Mouse (Mus musculus) effector memory CD4-positive, alpha-beta T cell, adult 5 months (primary cell): Measurements from ENCODE around the gene Slc35d1. TPM values are rescaled to one million over a fixed set of nuclear protein-coding genes. Genes with fewer than 3 reads are reported as not detected.

Source experiments
- polyA plus RNA-seq: library from polyadenylated mRNA; unstranded; fragments of 100-300 nt; shearing (Covaris generic); gene quantifications from one replicate; pipeline ENCODE4 v1.2.1, GENCODE M21; 2017

Gene Slc35d1
- 39.3 TPM for polyA plus RNA-seq

GRCm38 (mm10) chr4:103214925-103215820 is at the start of gene Slc35d1:
Gene Slc35d1, minus strand, starts transcription at chr4:103215164.

Other genes with a start within 250 kb of the Slc35d1 start
- 1.0 TPM for gene Tctex1d1, start 236.6 kb downstream of the Slc35d1 start, polyA plus RNA-seq
- gene Insl5, start 188.3 kb downstream of the Slc35d1 start, polyA plus RNA-seq, result not detected
- gene Mier1, start 100.8 kb downstream of the Slc35d1 start, polyA plus RNA-seq, result 71.8 TPM
- gene Wdr78, start 100.6 kb downstream of the Slc35d1 start, polyA plus RNA-seq, result 1.1 TPM
- gene 4921539E11Rik, start 75.7 kb upstream of the Slc35d1 start, polyA plus RNA-seq, result not detected
- 12.6 TPM for gene Oma1, start 98.6 kb upstream of the Slc35d1 start, polyA plus RNA-seq